Mouse (Mus musculus) forebrain, embryonic 14.5 days (tissue): ENCODE data around the gene Ms4a8a. TPM values are rescaled to one million over a fixed set of nuclear protein-coding genes. Genes with fewer than 3 reads are reported as not detected.
"Not testable (repeated sequence)": the region's sequence is repeated elsewhere in the genome, so short reads cannot be mapped to it uniquely, and the experiment has no call there.

Experiments used
- ATAC-seq: fragments of 200-750 bp; cut with Nextera tagmentation; 2 replicates; pipeline ENCODE4 v1.8.0; 2017; ENCODE audit warnings: mild to moderate bottlenecking, moderate library complexity
- DNase-seq: peaks from one replicate; pipeline ENCODE4 v3.0.0-alpha.2; 2015; ENCODE audit warnings: low spot score
- H3K27ac ChIP-seq: fragments of 300-500 bp; sonication (generic); 2 replicates; pipeline ENCODE4 v1.5.1; 2014; ENCODE audit warnings: low read depth, mild to moderate bottlenecking, control low read depth, low read length, moderate library complexity
- H3K27me3 ChIP-seq: fragments of 300-500 bp; sonication (generic); replicated peaks from 2 replicates; pipeline ENCODE4 v1.6.1; 2014; ENCODE audit warnings: low read length, control low read depth, mixed read lengths; ENCODE audit not compliant: control insufficient read depth, insufficient read depth
- H3K36me3 ChIP-seq: fragments of 300-500 bp; sonication (generic); 2 replicates; pipeline ENCODE4 v1.6.1; 2014; ENCODE audit warnings: low read length, control low read depth; ENCODE audit not compliant: control insufficient read depth, insufficient read depth
- H3K4me1 ChIP-seq: fragments of 300-500 bp; sonication (generic); 2 replicates; pipeline ENCODE4 v1.6.1; 2014; ENCODE audit warnings: antibody characterized with exemption, low read length, control low read depth; ENCODE audit not compliant: control insufficient read depth, insufficient read depth
- H3K4me2 ChIP-seq: fragments of 300-500 bp; sonication (generic); 2 replicates; pipeline ENCODE4 v1.6.1; 2014; ENCODE audit warnings: mild to moderate bottlenecking, control low read depth, low read length
- H3K4me3 ChIP-seq: fragments of 300-500 bp; sonication (generic); 2 replicates; pipeline ENCODE4 v1.5.1; 2014; ENCODE audit warnings: low read depth, low read length, control low read depth
- H3K9ac ChIP-seq: fragments of 300-500 bp; sonication (generic); 2 replicates; pipeline ENCODE4 v1.6.1; 2014; ENCODE audit warnings: mild to moderate bottlenecking, low read length, control low read depth, moderate library complexity
- H3K9me3 ChIP-seq: fragments of 300-500 bp; sonication (generic); replicated peaks from 2 replicates; pipeline ENCODE4 v1.6.1; 2016; ENCODE audit warnings: low read length, control low read depth, mixed read lengths; ENCODE audit not compliant: control insufficient read depth
- WGBS: fragments of 180-500 bp; shearing (Covaris S2); extraction: QIAGEN DNeasy Blood & Tissue Kit; methylation state at CpG from one replicate; pipeline ENCODE4 v1.1.7; 2014; 5-methylcytosine and 5-hydroxymethylcytosine counted together
- polyA plus RNA-seq: library from polyadenylated mRNA; unstranded; fragments of >200 nt; fragmentation: Nextera tagmentation; extraction: Ambion mirVana; gene quantifications from 2 replicates; pipeline ENCODE4 v1.2.1, GENCODE M21; 2014

The Ms4a8a gene
- polyA plus RNA-seq: not detected in 2 replicates

GRCm38 (mm10) chr19:11080934-11081333 is at the start of gene Ms4a8a:
Gene Ms4a8a, minus strand, starts transcription at chr19:11081102.
- no peak for DNase-seq
- H3K9ac ChIP-seq: no peak within 1 kb of the TSS
- H3K4me1 ChIP-seq: no peaks in the 10 kb centered on the region
- H3K27ac ChIP-seq: no peak within 1 kb of the TSS
- H3K27me3 ChIP-seq: no peaks in the 10 kb centered on the region
- no peak for ATAC-seq
- no peaks in the 10 kb centered on the region for H3K36me3 ChIP-seq
- no peak within 1 kb of the TSS for H3K4me3 ChIP-seq
- H3K9me3 ChIP-seq: no peaks in the 10 kb centered on the region
- no peak within 1 kb of the TSS for H3K4me2 ChIP-seq
- WGBS: 84% methylated on average over 4 of the region's 4 CpGs

- 83% methylated on average over 1 of the region's 1 CpGs for WGBS
- no peak for ATAC-seq
- no peak overlapping the region for H3K27ac ChIP-seq
- H3K27me3 ChIP-seq: no peaks in the 10 kb centered on the region
- H3K36me3 ChIP-seq: no peaks in the 10 kb centered on the region
- H3K4me3 ChIP-seq: no peak overlapping the region
- H3K4me1 ChIP-seq: no peaks in the 10 kb centered on the region
- DNase-seq: no peak
- no peak overlapping the region for H3K9ac ChIP-seq
- peaks cover 7% of the 10 kb centered on the region; the same call in 1 of the 2 replicates for H3K9me3 ChIP-seq
- no peak overlapping the region for H3K4me2 ChIP-seq
Observed at GRCm38 (mm10) chr19:11129702-11130101, 48.8 kb upstream of the Ms4a8a start.

GRCm38 (mm10) chr19:11121016-11121420 is 40.1 kb upstream of the Ms4a8a start:
- H3K4me3 ChIP-seq: peak overlapping the region; percentile 33
- not testable (repeated sequence) for H3K36me3 ChIP-seq, H3K4me1 ChIP-seq, H3K9me3 ChIP-seq, H3K27me3 ChIP-seq, H3K27ac ChIP-seq, DNase-seq
- 0 out of 2 replicates have a peak overlapping the region, but pooled peaks have one; percentile 17 for H3K9ac ChIP-seq
- H3K4me2 ChIP-seq: peak overlapping the region; percentile 43
- ATAC-seq: peak; percentile 99
- 3% methylated on average over 5 of the region's 38 CpGs for WGBS

GRCm38 (mm10) chr19:11119338-11119737 is 38.4 kb upstream of the Ms4a8a start:
- H3K9me3 ChIP-seq: no peaks in the 10 kb centered on the region
- no peaks in the 10 kb centered on the region for H3K27me3 ChIP-seq
- WGBS: 84% methylated on average over 2 of the region's 2 CpGs
- no peak overlapping the region for H3K4me3 ChIP-seq
- H3K9ac ChIP-seq: no peak overlapping the region
- DNase-seq (no peak), ATAC-seq (no peak)
- H3K27ac ChIP-seq: no peak overlapping the region
- no peaks in the 10 kb centered on the region for H3K36me3 ChIP-seq
- H3K4me2 ChIP-seq: no peak overlapping the region
- no peaks in the 10 kb centered on the region for H3K4me1 ChIP-seq

- Histone ChIP-seq H3K4me2 (no peak overlapping the region), H3K9me3 (no peaks in the 10 kb centered on the region), H3K27me3 (no peaks in the 10 kb centered on the region), H3K9ac (no peak overlapping the region), H3K36me3 (no peaks in the 10 kb centered on the region), H3K4me1 (no peaks in the 10 kb centered on the region), H3K4me3 (no peak overlapping the region), H3K27ac (no peak overlapping the region)
- DNase-seq (no peak), ATAC-seq (no peak)
- WGBS: 91% methylated on average over 3 of the region's 3 CpGs
Observed at GRCm38 (mm10) chr19:11107746-11108145, 26.8 kb upstream of the Ms4a8a start.

GRCm38 (mm10) chr19:11101880-11102279 is 21.0 kb upstream of the Ms4a8a start:
- no peaks in the 10 kb centered on the region for H3K9me3 ChIP-seq
- DNase-seq (no peak), ATAC-seq (no peak)
- no peak overlapping the region for H3K27ac ChIP-seq
- no peaks in the 10 kb centered on the region for H3K27me3 ChIP-seq
- H3K4me3 ChIP-seq: no peak overlapping the region
- no peaks in the 10 kb centered on the region for H3K36me3 ChIP-seq
- 85% methylated on average over 1 of the region's 1 CpGs for WGBS
- no peaks in the 10 kb centered on the region for H3K4me1 ChIP-seq
- no peak overlapping the region for H3K4me2 ChIP-seq
- H3K9ac ChIP-seq: no peak overlapping the region

GRCm38 (mm10) chr19:11098401-11098800 is 17.5 kb upstream of the Ms4a8a start:
- no peak for DNase-seq

DNA sequence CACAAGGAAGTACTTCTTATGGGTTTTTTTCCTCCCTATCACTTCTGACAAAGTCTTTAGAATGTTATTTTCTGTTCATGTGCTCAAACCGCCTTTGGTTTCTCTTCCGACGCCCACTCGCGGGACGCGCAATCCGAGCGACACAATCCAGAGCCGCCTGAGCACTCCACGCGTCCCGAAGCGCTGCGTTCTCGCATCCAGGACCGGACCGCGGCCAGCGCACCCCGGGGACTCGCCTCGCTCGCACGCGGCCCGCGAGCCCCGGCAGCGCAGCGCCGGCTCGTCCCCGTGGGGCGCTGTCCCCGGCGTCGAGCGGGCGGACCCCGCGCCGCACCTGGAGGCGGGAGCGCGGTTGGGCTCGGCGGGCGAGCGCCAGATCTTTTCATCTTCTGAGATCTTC is 11.2 kb upstream of the Ms4a8a start:
- H3K36me3 ChIP-seq, H3K4me1 ChIP-seq, H3K9ac ChIP-seq, ATAC-seq, H3K27ac ChIP-seq, H3K27me3 ChIP-seq, H3K9me3 ChIP-seq, DNase-seq: not testable (repeated sequence)
- Histone ChIP-seq H3K4me3 (peak overlapping the region; percentile 23), H3K4me2 (peak overlapping the region; percentile 47)
- WGBS: 5% methylated on average over 49 of the region's 50 CpGs

More at GRCm38 (mm10) chr19:11098401-11098800, 17.5 kb upstream of the Ms4a8a start:
- no peaks in the 10 kb centered on the region for H3K9me3 ChIP-seq
- peaks cover 3% of the 10 kb centered on the region for H3K27me3 ChIP-seq
- no peak overlapping the region for H3K4me2 ChIP-seq
- 82% methylated on average over 3 of the region's 3 CpGs for WGBS
- H3K27ac ChIP-seq: no peak overlapping the region
- no peak for ATAC-seq
- H3K4me1 ChIP-seq: no peaks in the 10 kb centered on the region
- no peak overlapping the region for H3K9ac ChIP-seq
- H3K4me3 ChIP-seq: no peak overlapping the region
- H3K36me3 ChIP-seq: no peaks in the 10 kb centered on the region

GRCm38 (mm10) chr19:11070364-11070763 is 10.5 kb downstream of the Ms4a8a start:
- no peak overlapping the region for H3K27ac ChIP-seq
- DNase-seq: no peak
- H3K4me1 ChIP-seq: no peaks in the 10 kb centered on the region
- no peak overlapping the region for H3K4me2 ChIP-seq
- no peak overlapping the region for H3K4me3 ChIP-seq
- no peaks in the 10 kb centered on the region for H3K36me3 ChIP-seq
- 89% methylated on average over 3 of the region's 3 CpGs for WGBS
- no peak overlapping the region for H3K9ac ChIP-seq
- no peak for ATAC-seq
- H3K27me3 ChIP-seq: no peaks in the 10 kb centered on the region
- H3K9me3 ChIP-seq: no peaks in the 10 kb centered on the region
